Mouse (Mus musculus) CD8-positive naive resting alpha-beta T cell, adult 2 months (primary cell): Measurements from ENCODE around the gene Lct.
"Not testable (repeated sequence)": the region's sequence is repeated elsewhere in the genome, so short reads cannot be mapped to it uniquely, and the experiment has no call there.

Experiments
- DNase-seq, 2 experiments: peaks; one replicate each; pipeline ENCODE4 v3.0.0; 2022; ENCODE audit warnings: low read depth in 2 of 2, low spot score in 2 of 2

Gene Lct

DNA sequence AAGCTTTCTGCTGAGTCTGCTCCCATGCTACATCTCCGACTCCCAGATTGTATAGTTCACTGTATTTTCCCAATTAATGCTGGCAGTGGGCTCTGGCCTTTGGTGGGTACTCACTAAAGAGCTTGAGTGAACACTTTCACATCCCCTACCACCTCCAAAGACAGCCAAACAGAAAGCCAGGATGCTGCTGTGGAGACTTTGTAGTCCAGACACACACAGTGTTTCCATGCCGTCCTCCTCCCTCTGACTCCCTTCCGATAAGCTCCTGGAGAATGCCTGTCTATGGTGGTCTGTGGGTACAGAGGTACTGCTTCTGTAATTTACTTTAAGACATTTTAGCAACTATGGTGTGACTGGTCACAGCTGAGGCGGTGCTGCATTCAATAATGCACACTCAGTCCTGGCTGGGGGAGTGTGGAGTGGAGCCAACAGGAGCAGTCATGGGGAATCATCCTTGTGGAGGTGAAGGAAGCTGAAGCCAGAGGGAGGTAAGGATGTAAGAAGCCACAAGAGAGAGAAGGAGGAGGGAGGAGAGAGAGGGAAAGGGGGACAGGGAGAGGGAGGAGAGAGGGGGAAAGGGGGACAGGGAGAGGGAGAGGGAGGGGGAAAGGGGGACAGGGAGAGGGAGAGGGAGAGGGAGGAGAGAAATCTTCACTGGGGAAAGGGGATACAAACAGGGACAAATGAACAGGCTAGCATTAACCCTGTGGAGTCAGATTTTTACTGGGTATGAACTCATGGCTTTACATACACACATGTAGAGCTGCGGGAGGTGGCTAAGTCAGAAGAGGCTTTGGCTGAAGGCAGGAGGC is 32.2 kb downstream of the Lct start:
- no peak for DNase-seq

DNA sequence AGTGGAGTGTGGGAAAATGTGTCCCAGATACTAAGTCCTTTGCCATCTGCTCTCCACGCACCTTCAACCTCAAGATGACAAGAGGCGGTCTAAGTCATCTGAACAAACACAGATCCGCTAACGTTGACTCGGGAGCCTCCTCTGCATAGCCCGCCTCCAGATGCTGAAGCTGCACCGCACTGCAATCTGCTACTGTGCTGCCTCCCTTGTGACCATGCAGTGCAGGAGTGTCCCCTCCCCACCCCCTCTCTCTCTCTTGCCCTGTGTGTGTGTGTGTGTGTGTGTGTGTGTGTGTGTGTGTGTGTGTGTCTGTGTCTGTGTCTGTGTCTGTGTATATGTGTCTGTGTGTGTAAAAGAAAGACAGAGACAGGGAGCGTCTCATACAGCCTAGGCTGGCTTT is 32.8 kb downstream of the Lct start:
- no peak for DNase-seq

DNA sequence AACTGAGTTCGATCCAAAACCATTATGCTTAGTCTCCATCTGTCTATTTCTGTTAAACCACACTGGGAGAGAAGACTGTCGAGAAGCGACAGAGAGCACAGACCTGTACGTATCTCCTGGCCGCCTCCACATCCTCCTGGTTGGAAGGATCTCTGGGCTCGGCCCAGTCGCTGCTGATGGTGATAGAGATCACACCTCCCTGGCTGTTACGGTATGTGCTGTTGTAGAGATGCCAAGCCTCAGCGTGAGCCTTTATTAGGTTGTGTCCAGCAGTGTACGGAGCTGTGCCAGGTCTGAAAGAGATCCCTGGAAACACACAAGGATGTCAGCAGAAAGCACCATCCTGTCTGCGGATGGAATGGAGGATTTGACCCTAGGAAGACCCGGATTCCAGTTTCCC is 34.6 kb downstream of the Lct start:
- no peak for DNase-seq

DNA sequence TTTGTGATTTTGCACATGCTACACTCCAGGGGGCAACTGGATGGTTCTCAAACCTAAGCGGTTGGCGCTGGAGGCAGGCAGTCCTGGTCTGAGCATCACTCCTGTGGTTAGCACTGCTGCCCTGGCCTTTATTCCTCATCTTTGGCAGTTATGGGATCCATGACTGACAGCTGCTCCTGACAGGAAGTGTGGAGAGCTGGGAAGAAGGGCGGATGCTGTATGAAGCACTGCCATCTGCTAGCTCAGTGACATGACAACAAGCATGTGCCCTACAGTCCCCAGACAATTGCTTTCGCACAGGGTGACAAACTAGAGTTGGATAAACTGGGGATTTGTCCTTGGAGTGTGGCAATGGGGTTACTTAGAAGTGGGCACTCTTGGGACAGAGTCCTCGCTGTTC is 37.8 kb downstream of the Lct start:
- no peak for DNase-seq

DNA sequence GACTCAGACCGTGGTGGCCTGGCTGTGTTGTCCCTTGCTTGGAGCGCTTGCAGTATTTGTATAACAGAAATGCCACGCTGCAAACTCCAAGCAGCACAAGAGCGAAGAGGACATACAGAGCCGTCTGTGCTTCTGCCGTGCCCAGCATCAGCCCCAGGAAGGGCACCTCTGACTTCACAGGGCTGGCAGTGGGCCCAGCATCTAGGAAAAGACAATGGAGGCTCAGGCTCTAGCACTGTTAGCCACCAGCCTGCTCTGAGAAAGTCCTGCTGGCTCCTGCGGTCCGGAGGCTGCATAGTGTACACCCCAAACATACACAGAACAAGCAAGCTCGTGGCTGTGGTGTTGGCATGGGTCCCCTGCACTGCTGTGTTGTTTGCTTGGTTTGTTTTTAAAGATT is 43.0 kb downstream of the Lct start:
- no peak for DNase-seq

DNA sequence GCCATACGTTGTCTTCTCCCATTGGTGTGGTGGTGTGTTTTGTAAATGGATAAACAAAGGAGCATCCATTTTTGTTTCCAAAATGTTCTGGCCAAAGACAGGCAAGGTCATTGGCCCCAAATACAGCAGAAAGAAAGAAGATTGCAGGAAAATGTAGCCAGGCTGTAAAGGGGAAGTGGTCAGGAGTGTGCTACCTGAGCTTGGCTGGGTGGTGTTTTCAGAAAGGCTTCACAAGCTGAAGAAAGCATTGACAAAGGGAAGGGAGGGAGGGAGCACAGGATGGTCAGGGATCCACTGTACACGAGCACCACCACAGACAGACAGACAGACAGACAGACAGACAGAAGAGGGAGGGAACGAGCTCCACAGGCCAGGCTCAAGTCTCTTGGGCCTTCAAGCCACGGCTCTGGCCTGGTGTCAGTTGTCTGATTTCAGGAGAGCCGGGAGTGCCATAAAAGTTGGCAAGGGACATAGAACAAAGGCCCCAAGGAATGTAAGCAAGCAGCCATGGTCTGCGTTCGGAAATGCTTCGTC is 43.9 kb downstream of the Lct start:
- DNase-seq = no peak

DNA sequence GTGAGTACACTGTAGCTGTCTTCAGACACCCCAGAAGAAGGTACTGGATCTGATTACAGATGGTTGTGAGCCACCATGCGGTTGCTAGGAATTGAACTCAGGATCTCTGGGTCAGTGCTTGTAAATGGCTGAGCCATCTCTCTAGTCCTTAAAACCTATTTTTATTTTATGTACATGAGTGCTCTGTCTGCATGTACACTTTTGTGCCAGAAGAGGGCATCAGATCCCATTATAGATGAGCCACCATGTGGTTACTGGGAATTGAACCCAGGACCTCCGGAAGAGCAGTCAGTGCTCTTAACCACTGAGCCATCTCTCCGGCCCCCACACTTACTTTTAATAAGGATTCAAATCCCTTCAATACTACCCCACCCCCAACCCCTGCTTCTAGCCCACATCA is 45.2 kb downstream of the Lct start:
- DNase-seq = no peak

DNA sequence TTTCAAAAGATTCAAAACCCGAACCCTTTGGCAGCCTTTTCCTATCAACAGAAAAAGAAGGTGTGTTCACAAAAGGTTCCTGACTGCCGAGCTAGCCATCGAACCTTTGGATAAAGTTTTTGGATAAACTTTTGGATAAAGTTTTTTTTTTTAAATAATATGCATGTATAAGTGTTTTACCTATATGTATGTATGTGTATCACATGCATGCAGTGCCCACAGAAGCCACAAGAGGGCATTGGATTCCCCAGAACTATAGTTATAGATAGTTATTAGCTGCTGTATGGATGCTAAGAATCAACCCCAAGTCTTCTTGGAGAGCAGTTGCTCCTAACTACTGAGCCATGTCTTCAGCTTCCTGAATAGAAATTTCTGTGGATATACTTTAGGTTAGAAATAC is 46.4 kb downstream of the Lct start:
- DNase-seq = no peak

DNA sequence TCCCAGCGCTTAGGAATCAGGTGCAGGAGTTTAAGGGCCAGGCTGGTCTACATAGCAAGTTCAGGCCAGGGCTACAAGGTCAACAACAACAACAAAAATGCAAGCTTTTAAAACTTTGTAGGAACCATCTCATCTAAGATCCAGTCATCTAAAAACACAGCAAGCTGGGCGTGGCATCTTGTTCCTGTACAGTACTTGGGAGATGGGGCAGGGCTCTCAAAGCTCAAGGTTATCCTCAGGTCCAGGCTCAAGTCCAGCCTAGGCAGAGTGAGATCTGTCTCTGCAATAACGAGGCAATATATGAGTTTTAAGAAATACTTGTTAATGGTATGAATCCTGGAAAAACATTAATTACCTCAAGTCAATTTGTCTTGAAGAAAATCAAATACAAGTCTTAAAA is 49.6 kb downstream of the Lct start:
- DNase-seq = no peak

DNA sequence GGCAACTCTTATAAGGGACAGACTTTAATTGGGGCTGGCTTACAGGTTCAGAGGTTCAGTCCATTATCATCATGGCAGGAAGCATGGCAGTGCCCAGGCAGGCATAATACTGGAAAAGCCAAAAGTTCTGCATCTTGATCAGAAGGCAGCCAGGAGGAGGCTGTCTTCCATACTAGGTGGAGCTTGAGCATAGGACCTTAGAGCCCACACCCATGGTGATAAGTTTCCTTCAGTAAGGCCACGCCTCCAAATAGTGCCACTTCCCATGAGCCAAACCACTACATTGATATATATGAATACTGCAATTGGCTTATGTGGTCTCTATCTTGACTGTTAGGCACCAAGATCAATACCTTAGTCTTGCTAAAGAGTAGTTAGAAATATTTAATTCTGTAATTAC is 52.2 kb downstream of the Lct start:
- DNase-seq = no peak

DNA sequence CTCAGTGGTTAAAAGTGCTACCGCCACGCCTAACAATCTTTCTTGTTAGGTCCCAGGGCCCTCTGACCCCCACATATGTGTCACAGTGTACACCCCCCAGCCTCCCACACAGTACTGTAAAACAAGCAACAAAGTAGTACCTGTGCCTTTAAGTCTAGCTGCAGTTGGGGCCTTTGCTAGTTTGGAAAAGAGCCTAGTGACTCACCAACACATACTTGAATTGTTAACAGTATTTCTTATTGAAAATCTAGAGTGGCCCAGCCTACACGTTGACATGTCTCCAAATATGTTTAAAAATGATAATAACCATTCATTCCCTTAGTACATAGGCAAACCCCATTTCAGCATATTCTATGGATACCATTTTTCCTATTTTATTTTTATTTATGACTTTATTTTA is 57.4 kb downstream of the Lct start:
- DNase-seq = no peak

DNA sequence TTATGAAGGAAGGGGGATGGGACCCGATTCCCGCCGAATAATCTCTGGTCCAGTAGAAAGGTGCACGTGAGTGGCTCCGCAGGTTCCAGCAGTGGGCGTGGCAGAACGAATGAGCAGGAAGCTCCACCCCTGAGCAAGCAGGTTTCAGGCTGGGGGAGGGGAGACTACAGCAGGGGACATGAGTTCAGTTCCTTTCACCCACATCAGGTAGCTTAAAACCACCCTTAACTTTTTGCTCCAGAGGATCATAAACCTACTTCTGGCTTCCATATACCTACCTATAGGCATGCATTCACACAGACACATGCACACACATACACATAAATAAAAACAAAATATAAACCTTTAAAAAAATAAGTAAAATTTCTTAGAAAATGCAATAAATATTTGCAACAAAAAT is 61.1 kb downstream of the Lct start:
- not testable (repeated sequence) for DNase-seq

DNA sequence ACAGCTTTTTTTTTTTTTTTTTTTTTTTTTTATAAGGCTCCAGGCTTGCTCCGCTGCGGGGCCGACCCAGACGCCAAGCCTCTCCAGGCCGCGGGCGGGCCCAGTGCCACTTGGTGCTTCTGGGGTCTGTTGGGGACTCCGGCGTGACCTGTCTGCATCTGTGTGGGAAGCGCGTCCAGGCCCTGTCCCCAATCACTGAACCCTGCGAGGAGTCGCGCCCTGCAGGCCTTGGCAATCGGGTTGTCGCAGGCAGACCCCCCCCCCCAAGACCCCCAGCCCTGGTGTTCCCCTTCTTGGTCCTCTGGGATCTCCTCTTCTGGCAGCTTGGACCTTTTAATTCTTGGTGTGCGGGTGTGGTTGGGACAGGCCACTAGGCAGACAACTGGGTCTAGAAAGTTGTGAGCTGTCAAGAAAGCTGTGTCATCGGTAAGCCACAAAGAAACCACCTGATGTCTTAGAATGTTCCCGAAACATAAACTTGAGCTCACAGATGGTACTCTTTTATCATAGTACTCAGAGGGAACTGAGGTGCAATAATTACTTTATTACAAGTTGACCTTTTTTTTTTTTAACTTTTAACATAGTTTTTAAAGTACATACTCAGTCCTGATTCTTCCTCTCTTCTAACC is 83.3 kb downstream of the Lct start:
- peak; percentile 7 to 19 for DNase-seq

DNA sequence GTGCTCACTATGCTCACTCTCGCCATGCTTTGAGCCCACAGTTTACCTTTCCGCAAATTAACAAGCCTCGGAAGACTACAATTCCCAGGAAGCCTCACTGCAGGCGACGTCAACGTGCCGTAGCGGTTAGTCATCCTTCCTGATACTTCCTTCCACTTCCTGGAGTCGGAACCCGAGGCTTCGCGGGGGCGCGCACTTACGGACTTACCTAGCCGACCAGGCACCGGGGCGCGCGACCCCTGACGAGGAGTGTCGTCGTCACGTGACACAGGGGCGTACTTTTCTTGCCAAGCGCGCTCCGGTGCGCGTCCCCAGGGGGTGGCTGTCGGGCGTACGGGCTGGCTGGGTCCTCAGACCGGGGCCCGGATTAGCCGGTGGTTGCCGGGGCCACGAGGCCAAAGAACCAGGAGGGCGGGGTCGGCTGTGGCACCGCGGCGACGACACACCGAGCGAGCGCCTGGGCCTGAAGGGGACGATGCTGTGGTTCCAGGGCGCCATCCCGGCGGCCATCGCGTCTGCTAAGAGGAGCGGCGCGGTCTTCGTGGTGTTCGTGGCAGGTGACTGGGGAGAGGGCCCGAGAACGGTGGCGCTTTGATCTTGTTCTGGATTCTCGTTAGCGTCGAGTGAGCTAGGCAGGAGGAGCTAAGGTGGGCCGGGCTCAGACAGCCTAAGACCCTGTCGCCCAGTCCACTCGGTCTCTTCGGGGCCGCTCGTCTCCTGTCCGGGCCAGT is 84.0 kb downstream of the Lct start:
- peak; percentile 97 for DNase-seq

DNA sequence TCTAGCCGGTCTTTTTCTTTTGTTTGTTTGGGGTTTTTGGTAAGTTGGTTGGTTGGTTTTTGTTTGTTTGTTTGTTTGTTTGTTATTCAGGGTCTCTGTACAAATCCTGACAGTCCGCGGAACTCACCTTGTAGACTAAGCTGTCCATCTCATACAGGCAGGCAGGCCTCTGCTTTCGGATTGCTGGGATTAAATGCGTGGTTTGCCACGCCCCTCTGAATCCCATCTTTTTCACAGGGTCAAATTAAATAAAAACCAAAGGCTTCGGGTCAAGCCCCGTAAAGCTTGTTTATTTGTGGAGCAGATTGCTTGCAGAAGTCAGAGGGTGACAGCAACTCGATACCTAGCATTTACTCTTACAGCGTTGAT is 84.5 kb downstream of the Lct start, which contains the start of gene Ubxn4:
Ubxn4 (plus strand) TSS at position 338 of the 369 bp plus-strand sequence.
- DNase-seq = no peak

DNA sequence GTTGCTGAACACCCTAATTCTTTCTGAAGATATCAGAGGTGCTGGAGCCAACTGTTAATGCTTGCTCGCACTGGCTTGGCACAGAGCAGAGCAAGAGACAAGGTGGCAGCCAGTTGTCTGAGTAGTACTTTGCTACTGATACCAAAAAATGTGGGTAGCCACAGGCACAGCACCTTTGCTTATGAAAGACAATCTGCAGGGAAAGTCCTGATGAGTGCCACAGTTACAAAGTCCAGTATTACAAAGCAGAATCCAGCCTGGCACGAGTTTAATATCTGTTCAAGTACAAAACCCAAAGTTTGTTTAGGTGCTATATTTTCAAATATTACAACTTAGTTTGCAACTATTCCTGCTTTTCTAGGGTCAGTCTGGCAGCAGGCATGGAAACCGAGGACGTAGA is 92.9 kb downstream of the Lct start:
- DNase-seq = no peak
